Mouse (Mus musculus): ENCODE measurements at regions not wholly inside any gene's neighbourhood (a gene's known extent, or its start where the extent isn't known, plus 50 kb on each side); places are given as distances from the start of the nearest gene placed in this dataset.

GRCm38 (mm10) chr11:25359723-25360122 is 850.8 kb downstream of the 5730522E02Rik start:
- no peaks in the 10 kb centered on the region for H3K9me3 ChIP-seq (ENCODE audit: control insufficient read depth, low read length)
- H3K36me3 ChIP-seq (ENCODE audit: control insufficient read depth, insufficient read depth, low read length) = no peaks in the 10 kb centered on the region
- H3K9ac ChIP-seq (ENCODE audit: low read depth, low read length) = no peak overlapping the region
- peaks cover 11% of the 10 kb centered on the region; the same call in 1 of the 2 replicates for H3K4me1 ChIP-seq (ENCODE audit: control insufficient read depth, insufficient read depth, low read length)
- no peak overlapping the region for H3K4me3 ChIP-seq (ENCODE audit: low read length)
- H3K27ac ChIP-seq (ENCODE audit: low read depth, low read length) = no peak overlapping the region
- ATAC-seq (ENCODE audit: low FRiP score, low TSS enrichment) = no peak
- H3K4me2 ChIP-seq (replicated peaks; ENCODE audit: low read depth, low read length) = no peak overlapping the region
- 91% methylated on average over 1 of the region's 1 CpGs for WGBS
- H3K27me3 ChIP-seq (ENCODE audit: control insufficient read depth, insufficient read depth, low read length) = no peaks in the 10 kb centered on the region

DNA sequence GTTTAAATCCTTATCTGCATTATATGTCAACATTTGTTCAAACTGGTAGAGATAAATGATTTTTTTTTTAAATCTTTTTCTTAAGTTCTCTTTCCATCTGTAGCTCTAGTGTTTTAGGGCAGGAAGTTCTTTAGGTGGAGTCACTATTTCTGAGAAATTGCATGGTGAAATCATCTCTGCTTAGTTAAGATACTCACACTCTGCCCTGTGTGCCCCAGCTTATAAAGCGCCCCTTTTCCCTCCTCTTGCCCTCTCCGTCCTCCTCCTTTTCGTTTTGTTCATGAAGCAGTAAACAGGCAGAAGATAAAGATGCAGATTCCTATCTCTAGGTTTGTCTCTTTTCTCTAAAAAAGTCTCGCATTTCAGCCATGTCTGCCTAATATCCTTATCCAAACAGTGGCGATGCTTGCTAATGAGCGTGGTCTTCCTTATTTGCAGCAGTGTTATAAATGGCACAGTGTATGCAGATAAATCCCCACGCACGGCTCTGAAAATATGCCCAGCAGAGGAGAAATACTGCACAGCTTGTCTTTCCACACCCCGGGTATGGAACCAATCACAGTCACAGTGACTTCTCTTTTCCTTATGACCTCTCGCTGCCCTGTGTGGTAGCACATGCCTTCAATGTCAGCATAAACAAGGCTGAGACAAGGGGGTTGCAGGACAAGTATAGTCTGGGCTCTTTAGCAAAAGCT is 852.7 kb downstream of the 5730522E02Rik start:
- Histone ChIP-seq H3K4me3 (ENCODE audit: low read length) (peak overlapping the region; percentile 30), H3K27ac (ENCODE audit: low read depth, low read length) (no peak overlapping the region), H3K36me3 (ENCODE audit: control insufficient read depth, insufficient read depth, low read length) (no peaks in the 10 kb centered on the region), H3K4me2 (replicated peaks; ENCODE audit: low read depth, low read length) (peak overlapping the region; percentile 51), H3K9me3 (ENCODE audit: control insufficient read depth, low read length) (no peaks in the 10 kb centered on the region), H3K27me3 (ENCODE audit: control insufficient read depth, insufficient read depth, low read length) (no peaks in the 10 kb centered on the region), H3K9ac (ENCODE audit: low read depth, low read length) (no peak overlapping the region), H3K4me1 (ENCODE audit: control insufficient read depth, insufficient read depth, low read length) (peaks cover 11% of the 10 kb centered on the region; the same call in 1 of the 2 replicates)
- ATAC-seq (ENCODE audit: low FRiP score, low TSS enrichment) = peak; percentile 56; the same call in 1 of the 2 replicates
- WGBS = 25% methylated on average over 10 of the region's 10 CpGs

GRCm38 (mm10) chr11:25356671-25357586 is 853.6 kb downstream of the 5730522E02Rik start:
- no peaks in the 10 kb centered on the region for H3K36me3 ChIP-seq (ENCODE audit: control insufficient read depth, insufficient read depth, low read length)
- no peaks in the 10 kb centered on the region for H3K9me3 ChIP-seq (ENCODE audit: control insufficient read depth, low read length)
- 9% methylated on average over 19 of the region's 19 CpGs for WGBS
- peaks cover 11% of the 10 kb centered on the region; the same call in 1 of the 2 replicates for H3K4me1 ChIP-seq (ENCODE audit: control insufficient read depth, insufficient read depth, low read length)
- no peak overlapping the region for H3K27ac ChIP-seq (ENCODE audit: low read depth, low read length)
- peak overlapping the region; percentile 51 for H3K4me2 ChIP-seq (replicated peaks; ENCODE audit: low read depth, low read length)
- no peaks in the 10 kb centered on the region for H3K27me3 ChIP-seq (ENCODE audit: control insufficient read depth, insufficient read depth, low read length)
- peak overlapping the region; percentile 30 for H3K4me3 ChIP-seq (ENCODE audit: low read length)
- H3K9ac ChIP-seq (ENCODE audit: low read depth, low read length) = peak overlapping the region; percentile 8; the same call in 1 of the 2 replicates
- ATAC-seq (ENCODE audit: low FRiP score, low TSS enrichment) = peak; percentile 86; the same call in 1 of the 2 replicates

DNA sequence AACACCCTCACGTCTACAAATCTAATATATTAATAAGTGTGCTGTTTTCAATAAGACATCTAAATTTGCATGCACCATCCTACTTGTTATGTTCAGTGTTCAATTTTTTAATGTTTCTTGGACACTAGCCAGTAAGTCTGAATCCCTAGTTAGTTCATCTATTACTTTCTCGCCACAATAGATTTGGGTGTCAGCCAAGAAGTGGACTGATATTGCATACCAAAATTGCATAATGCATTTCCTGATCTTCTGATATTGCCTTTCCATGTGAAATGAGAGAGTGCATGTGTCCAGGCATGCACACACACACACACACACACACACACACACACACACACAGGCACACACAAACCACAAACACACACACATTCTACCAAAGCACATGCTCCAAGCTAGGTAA is 874.9 kb downstream of the 5730522E02Rik start:
- Histone ChIP-seq H3K27me3 (ENCODE audit: control insufficient read depth, insufficient read depth, low read length) (no peaks in the 10 kb centered on the region), H3K4me2 (replicated peaks; ENCODE audit: low read depth, low read length) (no peak overlapping the region), H3K4me3 (ENCODE audit: low read length) (no peak overlapping the region), H3K9me3 (ENCODE audit: control insufficient read depth, low read length) (no peaks in the 10 kb centered on the region), H3K36me3 (ENCODE audit: control insufficient read depth, insufficient read depth, low read length) (no peaks in the 10 kb centered on the region), H3K4me1 (ENCODE audit: control insufficient read depth, insufficient read depth, low read length) (no peaks in the 10 kb centered on the region), H3K27ac (ENCODE audit: low read depth, low read length) (no peak overlapping the region), H3K9ac (ENCODE audit: low read depth, low read length) (no peak overlapping the region)
- WGBS = 77% methylated on average over 2 of the region's 2 CpGs
- no peak for ATAC-seq (ENCODE audit: low FRiP score, low TSS enrichment)

DNA sequence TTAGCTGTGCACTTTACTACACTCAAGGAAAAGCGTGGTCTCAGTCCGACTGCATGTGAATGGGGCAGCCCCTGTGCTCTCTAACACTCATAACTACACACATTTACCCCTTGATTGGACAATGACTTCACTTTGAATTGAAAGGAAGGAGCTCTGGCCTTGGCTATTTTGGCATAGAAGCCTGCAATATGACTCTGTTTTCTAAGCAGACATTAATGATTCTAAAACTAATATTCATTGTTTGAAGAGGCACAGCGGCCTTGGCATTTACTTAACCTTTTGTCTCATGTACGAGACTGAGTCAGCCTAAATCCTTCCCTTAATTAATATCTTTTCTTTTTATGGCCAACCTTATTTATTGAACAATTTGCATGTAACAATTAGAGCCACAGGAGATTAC is 879.9 kb downstream of the 5730522E02Rik start:
- H3K4me2 ChIP-seq (replicated peaks; ENCODE audit: low read depth, low read length) = no peak overlapping the region
- no peaks in the 10 kb centered on the region for H3K27me3 ChIP-seq (ENCODE audit: control insufficient read depth, insufficient read depth, low read length)
- no peak overlapping the region for H3K4me3 ChIP-seq (ENCODE audit: low read length)
- no peak for ATAC-seq (ENCODE audit: low FRiP score, low TSS enrichment)
- no peak overlapping the region for H3K27ac ChIP-seq (ENCODE audit: low read depth, low read length)
- no peaks in the 10 kb centered on the region for H3K9me3 ChIP-seq (ENCODE audit: control insufficient read depth, low read length)
- H3K4me1 ChIP-seq (ENCODE audit: control insufficient read depth, insufficient read depth, low read length) = no peaks in the 10 kb centered on the region
- no peak overlapping the region for H3K9ac ChIP-seq (ENCODE audit: low read depth, low read length)
- no peaks in the 10 kb centered on the region for H3K36me3 ChIP-seq (ENCODE audit: control insufficient read depth, insufficient read depth, low read length)
- 71% methylated on average over 4 of the region's 4 CpGs for WGBS

- Histone ChIP-seq H3K36me3 (ENCODE audit: control insufficient read depth, insufficient read depth, low read length) (no peaks in the 10 kb centered on the region), H3K4me2 (replicated peaks; ENCODE audit: low read depth, low read length) (no peak overlapping the region), H3K4me3 (ENCODE audit: low read length) (no peak overlapping the region), H3K27me3 (ENCODE audit: control insufficient read depth, insufficient read depth, low read length) (no peaks in the 10 kb centered on the region), H3K4me1 (ENCODE audit: control insufficient read depth, insufficient read depth, low read length) (no peaks in the 10 kb centered on the region), H3K9me3 (ENCODE audit: control insufficient read depth, low read length) (no peaks in the 10 kb centered on the region), H3K27ac (ENCODE audit: low read depth, low read length) (no peak overlapping the region), H3K9ac (ENCODE audit: low read depth, low read length) (no peak overlapping the region)
- no peak for ATAC-seq (ENCODE audit: low FRiP score, low TSS enrichment)
Observed at GRCm38 (mm10) chr11:25322426-25322825, 888.1 kb downstream of the 5730522E02Rik start.

- H3K4me1 ChIP-seq (ENCODE audit: control insufficient read depth, insufficient read depth, low read length) = no peaks in the 10 kb centered on the region
- no peak overlapping the region for H3K27ac ChIP-seq (ENCODE audit: low read depth, low read length)
- H3K9me3 ChIP-seq (ENCODE audit: control insufficient read depth, low read length) = no peaks in the 10 kb centered on the region
- no peak overlapping the region for H3K4me3 ChIP-seq (ENCODE audit: low read length)
- H3K27me3 ChIP-seq (ENCODE audit: control insufficient read depth, insufficient read depth, low read length) = no peaks in the 10 kb centered on the region
- WGBS = 82% methylated on average over 4 of the region's 4 CpGs
- no peak overlapping the region for H3K9ac ChIP-seq (ENCODE audit: low read depth, low read length)
- H3K4me2 ChIP-seq (replicated peaks; ENCODE audit: low read depth, low read length) = no peak overlapping the region
- no peaks in the 10 kb centered on the region for H3K36me3 ChIP-seq (ENCODE audit: control insufficient read depth, insufficient read depth, low read length)
- ATAC-seq (ENCODE audit: low FRiP score, low TSS enrichment) = no peak
Observed at GRCm38 (mm10) chr11:25321494-25321893, 889.1 kb downstream of the 5730522E02Rik start.

DNA sequence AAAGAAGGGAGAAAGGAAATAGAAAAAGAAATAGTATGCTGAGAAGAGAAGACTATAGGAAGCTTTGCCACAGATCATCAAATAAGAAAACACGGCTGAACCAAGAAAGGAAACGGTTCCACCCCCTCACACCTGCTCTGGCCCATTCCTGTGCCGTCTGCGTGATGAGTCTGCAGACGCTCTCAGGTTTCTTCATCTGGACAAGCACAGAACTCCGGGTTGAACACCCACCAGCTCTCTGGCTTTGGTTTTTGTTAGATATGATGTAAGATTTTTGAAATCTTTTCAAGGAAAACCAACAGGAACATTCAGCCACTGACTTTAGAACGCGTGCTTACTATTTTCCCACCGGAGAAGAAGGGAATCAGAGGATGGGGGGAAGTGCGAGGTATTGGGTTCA is 895.9 kb downstream of the 5730522E02Rik start:
- Histone ChIP-seq H3K9me3 (ENCODE audit: control insufficient read depth, low read length) (no peaks in the 10 kb centered on the region), H3K4me2 (replicated peaks; ENCODE audit: low read depth, low read length) (no peak overlapping the region), H3K4me1 (ENCODE audit: control insufficient read depth, insufficient read depth, low read length) (no peaks in the 10 kb centered on the region), H3K9ac (ENCODE audit: low read depth, low read length) (no peak overlapping the region), H3K27ac (ENCODE audit: low read depth, low read length) (no peak overlapping the region), H3K27me3 (ENCODE audit: control insufficient read depth, insufficient read depth, low read length) (no peaks in the 10 kb centered on the region), H3K36me3 (ENCODE audit: control insufficient read depth, insufficient read depth, low read length) (no peaks in the 10 kb centered on the region), H3K4me3 (ENCODE audit: low read length) (no peak overlapping the region)
- no peak for ATAC-seq (ENCODE audit: low FRiP score, low TSS enrichment)
- WGBS = 49% methylated on average over 10 of the region's 10 CpGs

DNA sequence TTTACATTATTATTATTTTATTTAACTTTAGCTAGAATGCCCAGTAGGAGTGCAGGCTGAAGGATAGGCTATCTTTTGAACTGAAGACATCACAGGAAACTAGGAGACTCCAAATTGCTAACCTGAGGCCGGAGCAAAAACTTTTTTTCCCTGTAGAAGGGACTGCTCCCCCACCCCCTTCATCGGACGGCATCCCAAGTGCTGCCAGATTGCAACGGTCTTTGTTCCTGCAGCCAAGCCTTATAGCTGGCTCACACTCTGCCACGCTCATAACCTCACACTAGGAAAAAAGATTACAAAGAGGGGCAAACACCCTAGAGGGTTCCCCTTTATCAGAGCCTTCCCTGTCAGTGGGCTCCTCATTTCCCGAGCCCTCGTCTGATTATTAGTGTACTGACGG is 896.7 kb downstream of the 5730522E02Rik start:
- Histone ChIP-seq H3K9ac (ENCODE audit: low read depth, low read length) (no peak overlapping the region), H3K4me1 (ENCODE audit: control insufficient read depth, insufficient read depth, low read length) (no peaks in the 10 kb centered on the region), H3K27ac (ENCODE audit: low read depth, low read length) (no peak overlapping the region), H3K36me3 (ENCODE audit: control insufficient read depth, insufficient read depth, low read length) (no peaks in the 10 kb centered on the region), H3K4me2 (replicated peaks; ENCODE audit: low read depth, low read length) (no peak overlapping the region), H3K4me3 (ENCODE audit: low read length) (no peak overlapping the region), H3K27me3 (ENCODE audit: control insufficient read depth, insufficient read depth, low read length) (no peaks in the 10 kb centered on the region), H3K9me3 (ENCODE audit: control insufficient read depth, low read length) (no peaks in the 10 kb centered on the region)
- no peak for ATAC-seq (ENCODE audit: low FRiP score, low TSS enrichment)
- 21% methylated on average over 8 of the region's 8 CpGs for WGBS

Measured in kidney, embryonic 14.5 days (tissue).